Mouse (Mus musculus) liver, adult (tissue): Measurements from ENCODE around the gene Kcnab1.

Experiments used
- GATA4 ChIP-seq: IDR thresholded peaks from 2 replicates; pipeline ENCODE4 v1.6.1; 2014; ENCODE audit warnings: mild to moderate bottlenecking, low read length; ENCODE audit not compliant: insufficient replicate concordance

Gene Kcnab1

GRCm38 (mm10) chr3:65321981-65322779 lies 213.0 kb downstream of the Kcnab1 start:
- TF ChIP-seq GATA4 = no peak

- no peak for TF ChIP-seq GATA4
Observed at GRCm38 (mm10) chr3:65325254-65325653, 216.1 kb downstream of the Kcnab1 start.

- no peak for TF ChIP-seq GATA4
Observed at GRCm38 (mm10) chr3:65328814-65329213, 219.6 kb downstream of the Kcnab1 start.

GRCm38 (mm10) chr3:65337835-65338464 lies 228.8 kb downstream of the Kcnab1 start:
- TF ChIP-seq GATA4 = no peak

- TF ChIP-seq GATA4 = no peak
Observed at GRCm38 (mm10) chr3:65340173-65340951, 231.2 kb downstream of the Kcnab1 start.

GRCm38 (mm10) chr3:65346176-65346575 lies 237.0 kb downstream of the Kcnab1 start:
- TF ChIP-seq GATA4 = no peak

GRCm38 (mm10) chr3:65352278-65353127 lies 243.3 kb downstream of the Kcnab1 start:
- no peak for TF ChIP-seq GATA4

GRCm38 (mm10) chr3:65353263-65354037 lies 244.3 kb downstream of the Kcnab1 start:
- TF ChIP-seq GATA4 = no peak

GRCm38 (mm10) chr3:65355479-65355878 lies 246.3 kb downstream of the Kcnab1 start:
- no peak for TF ChIP-seq GATA4

- no peak for TF ChIP-seq GATA4
Observed at GRCm38 (mm10) chr3:65358275-65358674, 249.1 kb downstream of the Kcnab1 start.

- TF ChIP-seq GATA4 = no peak
Observed at GRCm38 (mm10) chr3:65358841-65359240, 249.7 kb downstream of the Kcnab1 start.

- peak; percentile 53; the same call in 1 of the 2 replicates for TF ChIP-seq GATA4
Observed at GRCm38 (mm10) chr3:65360163-65360969, 251.2 kb downstream of the Kcnab1 start.

GRCm38 (mm10) chr3:65363438-65363837 lies 254.3 kb downstream of the Kcnab1 start:
- TF ChIP-seq GATA4 = no peak

GRCm38 (mm10) chr3:65365184-65365583 lies 256.0 kb downstream of the Kcnab1 start:
- no peak for TF ChIP-seq GATA4
